Mouse (Mus musculus) spleen, adult 18-20 months (tissue): Measurements from ENCODE around the gene Txk.

Experiments used
- DNase-seq, 2 experiments: peaks; one replicate each; pipeline ENCODE4 v3.0.0; 2022; ENCODE audit warnings: mixed read lengths in 2 of 2

The Txk gene

DNA sequence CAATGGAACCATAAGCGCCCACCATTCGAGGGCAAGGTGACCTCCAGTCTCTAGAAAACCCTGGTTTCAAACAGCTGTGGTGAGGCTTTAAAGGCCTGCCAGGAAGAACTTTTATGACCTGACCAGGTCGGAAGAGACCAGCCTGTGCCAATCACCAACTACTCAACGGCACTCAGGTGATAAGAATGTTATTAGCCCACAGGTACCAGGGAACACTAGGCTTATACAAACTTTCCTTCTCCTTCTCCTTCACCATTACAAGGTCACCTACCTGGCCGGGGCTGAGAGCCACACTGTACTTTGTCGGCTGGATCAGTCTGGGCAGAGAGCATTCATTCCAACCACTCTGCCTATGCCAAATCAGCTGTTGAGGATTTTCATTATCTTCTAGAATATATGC lies 71.1 kb downstream of the Txk start:
- no peak for DNase-seq

- no peak for DNase-seq
These were observed 77.5 kb downstream of the Txk start for GRCm38 (mm10) chr5:72674994-72675542.

DNA sequence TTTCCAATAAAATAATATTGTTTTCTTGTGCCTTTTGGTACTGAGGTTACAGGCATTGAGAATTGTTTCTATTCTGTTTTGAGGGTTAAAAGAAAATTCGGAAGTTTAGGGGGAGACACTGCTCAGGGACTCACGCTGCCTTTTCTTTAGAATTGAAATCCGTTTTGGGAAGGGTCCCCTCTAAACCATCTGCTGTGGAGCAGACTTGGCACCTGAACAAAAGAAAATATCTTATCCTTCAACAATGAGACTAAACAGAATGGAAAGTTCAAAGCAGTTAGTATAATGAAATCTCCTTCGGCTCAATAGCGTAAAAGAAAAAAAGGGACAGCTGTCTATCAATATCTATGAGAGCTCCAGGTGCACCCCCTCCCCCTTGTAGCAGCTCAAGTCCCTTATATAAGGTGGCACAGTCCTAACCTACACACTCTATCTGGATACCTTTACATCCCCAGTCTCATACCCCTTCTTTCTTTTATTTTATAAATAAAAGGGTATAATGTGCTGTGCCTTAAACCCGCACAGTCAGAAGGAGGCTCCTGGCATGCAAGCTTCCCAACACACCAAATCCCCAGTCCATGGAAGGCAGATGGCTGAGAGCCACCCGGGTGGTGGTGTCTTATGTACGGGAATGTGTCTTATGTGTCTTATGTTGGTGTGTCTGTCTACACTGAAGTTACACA lies 81.4 kb downstream of the Txk start:
- DNase-seq: no peak

- DNase-seq: no peak
These were observed 84.2 kb downstream of the Txk start for GRCm38 (mm10) chr5:72668351-72668750.

DNA sequence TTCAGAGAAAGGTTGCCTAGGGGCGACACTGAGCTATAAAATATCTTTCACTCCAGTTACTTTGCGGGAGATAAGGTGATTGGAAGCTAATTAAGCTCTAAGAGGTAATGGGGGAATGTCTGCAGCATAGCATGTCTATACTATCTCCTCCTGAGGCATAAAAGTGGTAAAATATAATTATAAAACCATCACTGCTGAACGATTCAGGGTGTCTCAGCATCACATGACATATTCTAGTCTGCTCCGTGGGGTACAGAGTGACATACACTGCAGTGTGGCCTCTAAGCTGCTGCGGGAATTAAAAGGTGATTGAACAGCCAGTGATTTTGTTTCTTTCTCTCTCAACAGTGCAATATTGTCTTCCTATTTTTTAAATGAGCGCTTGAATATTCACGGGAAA lies 86.1 kb downstream of the Txk start:
- DNase-seq: no peak

GRCm38 (mm10) chr5:72665281-72665680 lies 87.3 kb downstream of the Txk start:
- peak; percentile 11 to 65 for DNase-seq

DNA sequence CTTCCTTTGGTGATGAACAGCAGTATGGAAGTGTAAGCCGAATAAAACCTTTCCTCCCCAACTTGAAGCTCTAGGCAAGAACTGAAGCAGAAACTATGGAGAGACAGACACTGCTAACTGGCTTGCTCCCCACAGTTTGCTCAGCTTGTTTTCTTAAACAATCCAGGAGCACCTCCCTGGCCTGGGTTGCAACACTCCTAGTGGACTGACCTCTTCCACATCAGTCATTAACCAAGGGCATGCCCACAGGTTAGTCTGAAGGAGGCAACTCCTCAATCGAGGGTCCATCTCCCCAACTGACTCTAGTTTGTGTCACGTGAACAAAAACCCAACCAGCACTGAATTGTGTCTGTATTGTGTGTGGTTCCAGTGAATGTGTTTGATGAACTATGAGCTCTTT lies 87.7 kb downstream of the Txk start:
- DNase-seq: no peak

DNA sequence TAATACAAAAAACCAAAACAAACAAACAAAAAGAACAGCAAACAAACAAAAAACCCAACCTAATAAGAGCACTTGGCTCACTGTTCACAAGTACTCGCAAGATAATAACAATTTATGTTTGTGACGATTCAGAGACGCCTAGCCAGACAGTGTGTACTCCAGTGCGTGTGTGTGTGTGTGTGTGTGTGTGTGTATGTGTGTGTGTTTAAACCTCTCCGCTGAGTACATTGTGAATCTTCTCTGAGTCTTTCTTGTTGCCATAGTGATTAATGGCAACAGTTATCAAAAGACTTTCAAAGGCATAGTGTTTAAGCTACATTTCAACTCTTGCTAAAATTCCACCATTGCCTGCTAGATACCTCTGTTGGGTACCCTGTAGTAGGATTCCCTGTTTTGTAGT lies 88.5 kb downstream of the Txk start:
- DNase-seq: no peak

- DNase-seq: no peak
These were observed 91.4 kb downstream of the Txk start for GRCm38 (mm10) chr5:72661051-72661781.

- no peak for DNase-seq
These were observed 94.2 kb downstream of the Txk start for GRCm38 (mm10) chr5:72658375-72658774.

DNA sequence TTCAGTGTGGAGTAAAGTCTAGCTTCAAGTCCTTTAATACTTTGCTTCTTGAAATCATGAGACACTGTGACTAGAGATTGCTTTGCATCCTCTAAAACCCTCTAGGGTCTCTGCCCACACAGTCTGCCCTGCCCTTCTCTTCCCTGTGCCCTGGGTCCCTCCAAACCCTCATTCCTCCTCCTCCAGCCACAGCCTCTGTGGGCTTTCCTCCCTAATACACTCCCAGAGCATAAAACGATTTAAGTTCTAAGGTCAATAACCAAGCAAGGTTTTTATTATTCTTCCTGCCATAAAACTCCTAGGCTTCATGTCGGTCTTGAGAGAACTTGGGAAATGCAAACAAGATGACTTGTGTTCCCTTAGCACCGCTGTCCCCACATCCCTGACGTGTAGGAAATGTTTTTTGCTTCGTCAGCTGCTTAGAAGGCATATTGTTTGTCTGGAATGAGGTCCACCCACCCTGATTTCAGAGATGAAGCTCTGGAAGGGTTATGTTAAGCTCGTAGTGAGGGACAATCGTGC lies 96.2 kb downstream of the Txk start:
- DNase-seq: no peak

GRCm38 (mm10) chr5:72653068-72653674 lies 99.4 kb downstream of the Txk start:
- DNase-seq: no peak

GRCm38 (mm10) chr5:72648987-72649735 lies 103.4 kb downstream of the Txk start:
- no peak for DNase-seq

DNA sequence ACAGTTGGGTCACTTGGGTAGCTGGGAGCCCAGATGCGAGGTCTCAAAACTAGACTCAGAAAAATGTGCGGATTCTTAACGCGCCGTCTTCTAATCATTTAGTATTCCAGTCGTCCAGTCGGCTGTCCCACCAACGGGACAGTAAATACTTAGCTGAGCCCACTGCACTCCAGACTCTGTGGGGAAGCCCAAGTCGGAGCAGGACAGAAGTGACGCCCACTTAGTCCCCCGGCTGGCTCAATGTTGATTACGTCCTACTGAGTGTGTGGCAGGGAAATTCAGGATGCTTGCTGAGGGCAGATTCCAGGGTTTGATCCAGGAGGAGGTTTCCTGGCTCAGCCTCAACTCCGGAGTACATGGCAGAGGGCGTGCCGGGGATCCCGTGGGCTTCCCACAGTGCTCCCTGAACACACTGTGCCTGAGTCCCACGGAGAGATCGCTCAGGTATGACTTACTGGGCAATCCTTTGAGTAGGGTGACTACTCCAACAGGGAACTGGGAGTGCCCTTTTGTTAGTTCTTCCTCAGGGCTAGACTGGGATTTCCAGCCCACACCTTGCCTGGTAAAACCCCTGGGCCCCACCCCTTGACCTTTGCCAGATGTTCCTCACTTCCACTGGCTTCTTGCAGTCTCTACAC lies 104.5 kb downstream of the Txk start:
- no peak for DNase-seq

- peak; percentile 49 to 59 for DNase-seq
These were observed 105.1 kb downstream of the Txk start, which contains the start of gene Nipal1 for GRCm38 (mm10) chr5:72647418-72647907. TSS of gene Nipal1 (plus strand) at chr5:72647795.

DNA sequence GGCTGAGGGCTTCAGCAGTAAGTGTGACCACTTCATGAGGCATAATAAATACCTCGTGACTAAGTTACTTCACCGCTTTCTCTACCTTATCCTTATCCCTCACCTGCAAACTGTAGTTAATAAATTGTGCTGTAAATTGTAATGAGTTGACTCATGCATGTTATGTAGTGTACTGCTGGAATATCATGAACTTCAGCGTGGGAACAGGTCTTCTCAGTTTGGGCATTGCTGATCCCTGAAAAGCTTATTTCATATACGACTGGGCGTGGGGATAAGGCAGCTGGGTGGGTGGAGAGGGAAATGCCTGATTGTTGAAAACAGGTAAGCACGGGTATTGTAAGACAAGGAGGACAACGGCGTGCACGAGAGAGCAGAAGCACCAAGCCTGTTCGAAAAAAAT lies 105.6 kb downstream of the Txk start:
- DNase-seq: no peak

- DNase-seq: peak in 1 of 2 experiments; percentile 14
These were observed 106.4 kb downstream of the Txk start for GRCm38 (mm10) chr5:72646131-72646530.
